Mouse (Mus musculus): Measurements from ENCODE around the gene Mark3. TPM values are rescaled to one million over a fixed set of nuclear protein-coding genes. Genes with fewer than 3 reads are reported as not detected.
A peak's percentile ranks its signal among the peaks of the same experiment; 100 is the strongest.

The Mark3 gene
- total and polyA plus RNA-seq, 3 experiments = 34.3 to 51.2 (median 40.2) TPM

- peak; percentile 96 for DNase-seq (ENCODE audit: extremely low read depth)
- Histone ChIP-seq H3K27me3 (replicated peaks) (no peaks in the 10 kb centered on the region), H3K4me1 (ENCODE audit: control insufficient read depth in 1 of 2, insufficient read depth in 2 of 2) (peaks cover 23 to 66% of the 10 kb centered on the region in 2 experiments), H3K4me3 (replicated peaks in 1 of 3; ENCODE audit: low read depth in 2 of 3, low read length in 2 of 3, poor library complexity in 1 of 3) (peak within 1 kb of the TSS; percentile 87 to 100 (median 97)), H3K9me3 (replicated peaks; ENCODE audit: low read length) (no peaks in the 10 kb centered on the region), H3K4me2 (ENCODE audit: insufficient read depth, low read depth, poor library complexity, severe bottlenecking) (peak within 1 kb of the TSS; percentile 95), H3K9ac (ENCODE audit: insufficient read depth, low read depth) (peak within 1 kb of the TSS; percentile 82), H3K27ac (ENCODE audit: insufficient read depth, low read depth) (peak within 1 kb of the TSS; percentile 36), H3K79me2 (replicated peaks; ENCODE audit: control insufficient read depth, extremely low read depth, insufficient read depth, poor library complexity, severe bottlenecking) (peaks cover 21% of the 10 kb centered on the region), H3K36me3 (replicated peaks in 1 of 2; ENCODE audit: control insufficient read depth in 1 of 2, insufficient read depth in 1 of 2, low read length in 1 of 2) (peaks cover 28 to 43% of the 10 kb centered on the region in 2 experiments)
- in situ Hi-C loops (cut with MboI; ENCODE audit: low pct_ligation_motif_present, low pct_unique_long_range_greater_than_20kb, low sequenced_read_pairs) = loop anchor here (5.0 kb wide), 1 partner anchor 34 kb away; the partner anchor contains the start of genes Apopt1 and Bag5
- TF ChIP-seq UBTF (IDR thresholded peaks at IDR 0.05; ENCODE audit: low read depth, low read length) = no peak
- TF ChIP-seq ZKSCAN1 (IDR thresholded peaks at IDR 0.05; ENCODE audit: borderline replicate concordance, low read depth, low read length) = no peak
- TF ChIP-seq HCFC1 (IDR thresholded peaks at IDR 0.05; ENCODE audit: low read depth, low read length) = peak; percentile 93
- peak; percentile 63; the same call in 1 of the 2 replicates for TF ChIP-seq POLR2AphosphoS2 (IDR thresholded peaks at IDR 0.05; ENCODE audit: low read depth, low read length)
- TF ChIP-seq ZC3H11A (IDR thresholded peaks at IDR 0.05; ENCODE audit: low read depth, low read length) = no peak
- TF ChIP-seq MAFK (IDR thresholded peaks at IDR 0.05; ENCODE audit: insufficient replicate concordance, low read length) = no peak
- peak; percentile 100 for TF ChIP-seq MXI1 (IDR thresholded peaks at IDR 0.05; ENCODE audit: low read depth, low read length)
- TF ChIP-seq RAD21 (IDR thresholded peaks at IDR 0.05; ENCODE audit: low read depth, low read length) = no peak
- TF ChIP-seq MEF2A (IDR thresholded peaks at IDR 0.05; ENCODE audit: borderline replicate concordance, low read depth, low read length) = 0 out of 2 replicates have a peak, but pooled peaks have one; percentile 23
- TF ChIP-seq SMC3 (IDR thresholded peaks at IDR 0.05; ENCODE audit: low read depth, low read length) = no peak
- TF ChIP-seq MAX (IDR thresholded peaks at IDR 0.05; ENCODE audit: low read length) = peak; percentile 99
- TF ChIP-seq CHD1 (IDR thresholded peaks at IDR 0.05; ENCODE audit: low read depth, low read length) = no peak
- TF ChIP-seq TBP (conservative IDR thresholded peaks at IDR 0.05; ENCODE audit: low read depth, low read length) = peak; percentile 53; the same call in 1 of the 2 replicates
- peak; percentile 42; the same call in 1 of the 2 replicates for TF ChIP-seq IRF4 (IDR thresholded peaks at IDR 0.05; ENCODE audit: low read depth, low read length)
- no peak for TF ChIP-seq PAX5 (IDR thresholded peaks at IDR 0.05; ENCODE audit: low read length)
- peak; percentile 97 for TF ChIP-seq ELF1 (IDR thresholded peaks at IDR 0.05; ENCODE audit: low read depth, low read length)
- peak; percentile 52 for TF ChIP-seq USF1 (IDR thresholded peaks at IDR 0.05; ENCODE audit: low read depth, low read length)
- peak; percentile 85 for TF ChIP-seq POLR2A (IDR thresholded peaks at IDR 0.05; ENCODE audit: low read depth, low read length)
- no peak for TF ChIP-seq CTCF (conservative IDR thresholded peaks at IDR 0.05 in 1 of 2, IDR thresholded peaks at IDR 0.05 in 1 of 2; ENCODE audit: low read depth in 2 of 2, low read length in 2 of 2)
- TF ChIP-seq E2F4 (IDR thresholded peaks at IDR 0.05; ENCODE audit: insufficient replicate concordance, low read depth, low read length) = no peak
- peak; percentile 100 for TF ChIP-seq MYC (IDR thresholded peaks at IDR 0.05; ENCODE audit: low read depth, low read length)
- TF ChIP-seq JUND (conservative IDR thresholded peaks at IDR 0.05; ENCODE audit: low read depth, low read length) = no peak
- TF ChIP-seq SIN3A (IDR thresholded peaks at IDR 0.05; ENCODE audit: low read length) = peak; percentile 100
- TF ChIP-seq ETS1 (conservative IDR thresholded peaks at IDR 0.05; ENCODE audit: low read depth, low read length) = no peak; the same call in 1 of the 2 replicates
- TF ChIP-seq CHD2 (IDR thresholded peaks at IDR 0.05; ENCODE audit: low read length) = no peak
- no peak; the same call in 1 of the 2 replicates for TF ChIP-seq GABPA (IDR thresholded peaks at IDR 0.05; ENCODE audit: insufficient replicate concordance, low read depth, low read length)
- peak; percentile 85; the same call in 1 of the 2 replicates for TF ChIP-seq KAT2A (IDR thresholded peaks at IDR 0.05; ENCODE audit: insufficient replicate concordance, low read length)
- TF ChIP-seq JUN (IDR thresholded peaks at IDR 0.05; ENCODE audit: insufficient read depth, low read depth, low read length) = no peak
- no peak for TF ChIP-seq RCOR1 (conservative IDR thresholded peaks at IDR 0.05; ENCODE audit: low read depth, low read length)
- peak; percentile 72; the same call in 1 of the 2 replicates for TF ChIP-seq NELFE (IDR thresholded peaks at IDR 0.05; ENCODE audit: low read depth, low read length)
- TF ChIP-seq USF2 (conservative IDR thresholded peaks at IDR 0.05; ENCODE audit: low read depth, low read length) = no peak
- no peak for TF ChIP-seq ZMIZ1 (IDR thresholded peaks at IDR 0.05; ENCODE audit: low read depth, low read length)
- peak; percentile 39; the same call in 1 of the 2 replicates for TF ChIP-seq NRF1 (IDR thresholded peaks at IDR 0.05; ENCODE audit: low read depth, low read length)
- TF ChIP-seq EP300 (IDR thresholded peaks at IDR 0.05; ENCODE audit: low read length) = no peak
- no peak for TF ChIP-seq ZNF384 (IDR thresholded peaks at IDR 0.05; ENCODE audit: low read depth, low read length)
- no peak for TF ChIP-seq MAZ (IDR thresholded peaks at IDR 0.05; ENCODE audit: low read depth, low read length)
- no peak for TF ChIP-seq BHLHE40 (IDR thresholded peaks at IDR 0.05; ENCODE audit: low read depth, low read length)
- peak; percentile 86 for TF ChIP-seq TCF12 (IDR thresholded peaks at IDR 0.05; ENCODE audit: low read depth, low read length)
- dilution Hi-C loops (cut with MboI; ENCODE audit: extremely low pct_ligation_motif_present, extremely low pct_unique_long_range_greater_than_20kb, low sequenced_read_pairs) = no loop called here
These were observed 103.8 kb downstream of the Mark3 start, which contains the start of gene Trmt61a for GRCm38 (mm10) chr12:111677882-111678669. Gene Trmt61a, plus strand, starts transcription at chr12:111678105.
